Mouse (Mus musculus): Measurements from ENCODE around the gene Calcoco2. TPM values are rescaled to one million over a fixed set of nuclear protein-coding genes. Genes with fewer than 3 reads are reported as not detected.

The Calcoco2 gene
- polyA plus RNA-seq, 1 experiment from 2014 or later, result 0.47 TPM

DNA sequence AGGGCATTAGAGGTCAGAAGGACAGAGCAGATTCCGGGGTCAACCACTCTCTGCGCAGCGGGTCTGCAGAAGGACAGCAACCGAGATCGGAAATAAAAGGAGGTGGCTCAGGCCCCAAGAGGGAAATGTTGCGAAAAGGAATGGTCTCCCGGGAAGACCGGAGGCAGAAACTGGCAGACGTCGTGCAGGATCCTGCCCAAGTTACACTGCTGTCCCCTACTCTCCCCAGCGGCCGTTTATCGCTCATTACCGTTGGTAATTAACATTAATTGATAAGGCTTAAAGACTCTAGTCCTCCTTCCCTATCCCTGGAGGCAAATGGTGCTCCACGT is 36.6 kb downstream of the Calcoco2 start:
- peak overlapping the region; percentile 81 for H3K4me2 ChIP-seq (ENCODE audit: low read depth, low read length)
- peak overlapping the region; percentile 58; the same call in 1 of the 2 replicates for H3K27ac ChIP-seq (replicated peaks; ENCODE audit: low read depth, low read length)
- peaks cover 21% of the 10 kb centered on the region for H3K36me3 ChIP-seq (ENCODE audit: control insufficient read depth, insufficient read depth, low read length)

DNA sequence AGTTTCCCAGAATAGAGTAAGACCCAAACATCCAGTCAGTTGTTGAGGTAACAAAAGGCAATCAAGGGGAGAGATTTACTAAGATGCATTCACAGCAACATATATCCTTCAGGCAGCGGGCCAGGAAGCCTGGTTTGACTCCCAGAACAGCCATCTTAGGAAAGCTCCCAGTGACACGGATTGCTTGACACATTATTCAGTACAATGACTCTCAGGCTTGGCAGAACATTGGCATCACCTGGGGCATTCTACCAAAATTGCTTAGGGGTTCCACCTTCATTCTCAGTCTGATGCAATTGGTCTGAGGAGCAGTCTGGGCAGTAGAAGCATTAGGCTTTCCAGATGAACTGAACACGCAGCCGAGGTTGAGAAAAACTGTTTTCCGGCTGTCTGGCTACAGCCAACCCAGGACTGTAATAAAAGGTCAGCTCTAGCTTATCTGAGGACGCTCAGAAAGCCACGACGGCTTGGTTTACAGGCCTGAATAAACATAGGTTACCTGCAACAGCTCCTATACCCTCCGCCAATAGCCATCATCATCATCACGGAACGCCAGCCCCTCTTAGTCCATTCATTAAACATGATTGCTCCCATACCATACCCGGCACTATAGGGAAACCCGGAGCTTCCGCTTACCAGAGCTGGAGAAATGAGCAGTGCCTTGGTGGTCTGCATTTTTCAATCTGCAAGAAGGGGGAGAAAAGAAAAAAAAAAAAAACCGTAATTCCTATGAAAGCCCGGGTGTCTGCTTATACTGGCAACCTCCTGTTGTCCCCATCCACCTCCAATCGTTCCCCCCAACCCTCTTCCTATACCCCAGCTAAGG is 37.2 kb downstream of the Calcoco2 start:
- Histone ChIP-seq H3K27me3 (replicated peaks; ENCODE audit: control insufficient read depth, insufficient read depth, low read length) (no peaks in the 10 kb centered on the region), H3K9ac (ENCODE audit: low read depth, low read length) (peak overlapping the region; percentile 81), H3K4me2 (ENCODE audit: low read depth, low read length) (peak overlapping the region; percentile 81), H3K36me3 (ENCODE audit: control insufficient read depth, insufficient read depth, low read length) (peaks cover 21% of the 10 kb centered on the region), H3K9me3 (ENCODE audit: control insufficient read depth, low read length) (no peaks in the 10 kb centered on the region), H3K4me3 (ENCODE audit: low read depth, low read length) (peak overlapping the region; percentile 78), H3K27ac (replicated peaks; ENCODE audit: low read depth, low read length) (peak overlapping the region; percentile 58; the same call in 1 of the 2 replicates), H3K4me1 (ENCODE audit: control insufficient read depth, insufficient read depth, low read length) (peaks cover 6% of the 10 kb centered on the region)
- 19% methylated on average over 17 of the region's 17 CpGs for WGBS
- no peak for ATAC-seq (ENCODE audit: low read depth)
- no peak for DNase-seq (ENCODE audit: low spot score)

More for the DNA sequence above, 36.6 kb downstream of the Calcoco2 start:
- WGBS, result under 1% methylated on average over 15 of the region's 15 CpGs
- DNase-seq (ENCODE audit: low spot score) (peak; percentile 13), ATAC-seq (ENCODE audit: low read depth) (no peak)
- Histone ChIP-seq H3K9me3 (ENCODE audit: control insufficient read depth, low read length) (no peaks in the 10 kb centered on the region), H3K4me3 (ENCODE audit: low read depth, low read length) (peak overlapping the region; percentile 78), H3K4me1 (ENCODE audit: control insufficient read depth, insufficient read depth, low read length) (peaks cover 6% of the 10 kb centered on the region), H3K27me3 (replicated peaks; ENCODE audit: control insufficient read depth, insufficient read depth, low read length) (no peaks in the 10 kb centered on the region), H3K9ac (ENCODE audit: low read depth, low read length) (peak overlapping the region; percentile 81)

DNA sequence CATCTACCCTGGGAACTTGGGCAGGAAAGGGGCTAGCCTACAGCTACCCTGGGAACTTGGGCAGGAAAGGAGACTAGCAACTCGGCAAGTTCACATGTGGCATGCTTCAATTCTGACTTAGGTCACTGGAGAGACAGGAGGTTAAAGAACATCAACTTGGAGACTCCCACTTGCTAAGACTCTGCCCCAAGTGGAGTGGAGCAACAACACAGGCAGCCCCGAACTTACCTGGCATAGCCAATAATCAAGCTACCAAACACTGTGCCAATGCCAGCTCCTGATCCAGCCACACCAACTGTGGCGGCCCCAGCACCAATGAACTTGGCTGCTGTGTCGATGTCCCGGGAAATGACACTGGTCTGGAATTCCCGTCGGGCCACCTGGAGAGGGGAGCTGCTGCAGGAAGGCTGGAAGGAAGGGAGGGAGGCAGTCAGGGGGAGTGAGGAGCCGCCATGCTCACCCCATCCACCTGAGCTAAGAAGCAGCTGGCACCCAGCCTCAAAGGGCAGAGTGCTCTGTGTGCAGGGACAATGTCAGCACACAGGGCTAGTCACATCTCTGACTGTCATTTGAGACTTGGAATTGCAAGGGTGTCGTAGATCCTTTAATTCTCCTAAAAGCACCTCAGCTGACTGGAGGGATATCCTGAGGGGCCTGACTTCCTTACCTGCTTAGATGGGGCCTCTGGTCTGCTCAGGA is 38.3 kb downstream of the Calcoco2 start:
- ATAC-seq (ENCODE audit: low read depth) (no peak), DNase-seq (ENCODE audit: low spot score) (no peak)
- WGBS, result 76% methylated on average over 8 of the region's 9 CpGs
- Histone ChIP-seq H3K27ac (replicated peaks; ENCODE audit: low read depth, low read length) (no peak overlapping the region), H3K4me2 (ENCODE audit: low read depth, low read length) (peak overlapping the region; percentile 81), H3K4me1 (ENCODE audit: control insufficient read depth, insufficient read depth, low read length) (peaks cover 6% of the 10 kb centered on the region), H3K9me3 (ENCODE audit: control insufficient read depth, low read length) (no peaks in the 10 kb centered on the region), H3K27me3 (replicated peaks; ENCODE audit: control insufficient read depth, insufficient read depth, low read length) (no peaks in the 10 kb centered on the region), H3K4me3 (ENCODE audit: low read depth, low read length) (peak overlapping the region; percentile 78; the same call in 1 of the 2 replicates), H3K9ac (ENCODE audit: low read depth, low read length) (peak overlapping the region; percentile 81; the same call in 1 of the 2 replicates), H3K36me3 (ENCODE audit: control insufficient read depth, insufficient read depth, low read length) (peaks cover 21% of the 10 kb centered on the region)

DNA sequence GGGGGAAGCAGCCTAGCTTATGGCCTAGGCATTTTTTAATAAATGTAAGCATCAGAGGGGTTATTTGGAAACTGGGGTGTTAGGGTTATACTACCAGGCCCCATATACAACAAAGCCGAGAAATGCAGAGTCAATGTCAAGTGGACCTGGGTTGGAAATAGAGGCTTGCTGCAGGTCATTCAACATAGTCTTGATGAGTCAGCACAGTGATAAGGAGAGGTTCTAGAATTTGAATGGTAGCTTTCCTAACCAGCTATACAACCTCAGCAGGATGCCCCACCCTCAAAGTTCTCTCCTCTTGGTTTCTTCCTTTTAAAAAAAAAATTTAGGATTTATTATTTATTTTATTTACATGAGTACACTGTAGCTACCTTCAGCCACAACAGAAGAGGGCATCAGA is 40.8 kb downstream of the Calcoco2 start:
- WGBS, result 91% methylated on average over 1 of the region's 1 CpGs
- ATAC-seq (ENCODE audit: low read depth), result no peak
- H3K4me1 ChIP-seq (ENCODE audit: control insufficient read depth, insufficient read depth, low read length), result peaks cover 6% of the 10 kb centered on the region
- no peak overlapping the region for H3K4me2 ChIP-seq (ENCODE audit: low read depth, low read length)
- H3K4me3 ChIP-seq (ENCODE audit: low read depth, low read length), result no peak overlapping the region
- no peaks in the 10 kb centered on the region for H3K9me3 ChIP-seq (ENCODE audit: control insufficient read depth, low read length)
- H3K27ac ChIP-seq (replicated peaks; ENCODE audit: low read depth, low read length), result no peak overlapping the region
- peaks cover 21% of the 10 kb centered on the region for H3K36me3 ChIP-seq (ENCODE audit: control insufficient read depth, insufficient read depth, low read length)
- H3K9ac ChIP-seq (ENCODE audit: low read depth, low read length), result no peak overlapping the region
- DNase-seq (ENCODE audit: low spot score), result no peak
- no peaks in the 10 kb centered on the region for H3K27me3 ChIP-seq (replicated peaks; ENCODE audit: control insufficient read depth, insufficient read depth, low read length)

DNA sequence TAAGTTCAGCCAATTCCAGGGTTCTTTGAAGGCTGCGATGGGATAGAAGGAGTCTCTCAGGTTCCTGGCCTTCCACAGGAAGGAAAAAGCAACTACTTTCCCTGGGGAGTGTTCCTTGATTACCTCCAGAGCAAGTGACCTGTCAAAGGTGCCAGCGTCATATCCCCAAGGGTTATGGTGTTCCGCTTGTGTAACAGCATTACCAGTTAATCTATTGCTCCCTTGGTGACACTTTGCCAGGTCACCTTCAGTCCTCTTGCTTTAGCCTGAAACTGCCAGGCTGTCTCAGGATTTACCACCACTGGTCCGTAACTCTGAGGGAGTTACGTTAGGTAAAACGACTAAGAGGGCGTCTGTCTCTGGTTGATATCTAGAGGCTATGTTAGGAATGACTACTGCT is 41.4 kb downstream of the Calcoco2 start:
- 91% methylated on average over 7 of the region's 7 CpGs for WGBS
- H3K9me3 ChIP-seq (ENCODE audit: control insufficient read depth, low read length), result no peaks in the 10 kb centered on the region
- no peak overlapping the region for H3K4me2 ChIP-seq (ENCODE audit: low read depth, low read length)
- no peak for DNase-seq (ENCODE audit: low spot score)
- H3K27me3 ChIP-seq (replicated peaks; ENCODE audit: control insufficient read depth, insufficient read depth, low read length), result no peaks in the 10 kb centered on the region
- no peak for ATAC-seq (ENCODE audit: low read depth)
- no peak overlapping the region for H3K4me3 ChIP-seq (ENCODE audit: low read depth, low read length)
- H3K9ac ChIP-seq (ENCODE audit: low read depth, low read length), result no peak overlapping the region
- no peak overlapping the region for H3K27ac ChIP-seq (replicated peaks; ENCODE audit: low read depth, low read length)
- peaks cover 21% of the 10 kb centered on the region for H3K36me3 ChIP-seq (ENCODE audit: control insufficient read depth, insufficient read depth, low read length)
- peaks cover 12% of the 10 kb centered on the region for H3K4me1 ChIP-seq (ENCODE audit: control insufficient read depth, insufficient read depth, low read length)

DNA sequence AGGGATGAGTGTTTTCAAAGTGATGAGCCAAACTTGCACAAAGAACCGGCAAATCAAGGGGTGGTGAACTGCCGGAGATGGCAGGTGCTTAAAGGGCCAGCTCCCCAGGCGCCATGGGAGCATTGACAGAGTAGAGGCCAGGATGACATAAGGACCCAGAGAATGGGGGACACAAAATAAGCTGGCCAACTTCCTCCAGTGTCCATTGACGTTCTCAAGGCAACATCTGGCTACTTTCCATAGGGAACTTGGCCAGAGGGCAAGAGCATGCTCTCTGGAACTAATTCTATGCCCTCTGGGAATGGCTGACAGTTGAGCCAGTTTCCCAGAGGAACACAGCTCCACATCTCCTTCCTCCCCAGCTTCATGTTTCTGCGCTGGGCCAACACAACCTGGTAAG is 43.5 kb downstream of the Calcoco2 start:
- Histone ChIP-seq H3K27me3 (replicated peaks; ENCODE audit: control insufficient read depth, insufficient read depth, low read length) (no peaks in the 10 kb centered on the region), H3K9me3 (ENCODE audit: control insufficient read depth, low read length) (no peaks in the 10 kb centered on the region), H3K9ac (ENCODE audit: low read depth, low read length) (no peak overlapping the region), H3K4me3 (ENCODE audit: low read depth, low read length) (no peak overlapping the region), H3K27ac (replicated peaks; ENCODE audit: low read depth, low read length) (no peak overlapping the region), H3K36me3 (ENCODE audit: control insufficient read depth, insufficient read depth, low read length) (peaks cover 16% of the 10 kb centered on the region), H3K4me1 (ENCODE audit: control insufficient read depth, insufficient read depth, low read length) (peaks cover 11% of the 10 kb centered on the region), H3K4me2 (ENCODE audit: low read depth, low read length) (no peak overlapping the region)
- 66% methylated on average over 5 of the region's 5 CpGs for WGBS
- DNase-seq (ENCODE audit: low spot score) (no peak), ATAC-seq (ENCODE audit: low read depth) (no peak)

DNA sequence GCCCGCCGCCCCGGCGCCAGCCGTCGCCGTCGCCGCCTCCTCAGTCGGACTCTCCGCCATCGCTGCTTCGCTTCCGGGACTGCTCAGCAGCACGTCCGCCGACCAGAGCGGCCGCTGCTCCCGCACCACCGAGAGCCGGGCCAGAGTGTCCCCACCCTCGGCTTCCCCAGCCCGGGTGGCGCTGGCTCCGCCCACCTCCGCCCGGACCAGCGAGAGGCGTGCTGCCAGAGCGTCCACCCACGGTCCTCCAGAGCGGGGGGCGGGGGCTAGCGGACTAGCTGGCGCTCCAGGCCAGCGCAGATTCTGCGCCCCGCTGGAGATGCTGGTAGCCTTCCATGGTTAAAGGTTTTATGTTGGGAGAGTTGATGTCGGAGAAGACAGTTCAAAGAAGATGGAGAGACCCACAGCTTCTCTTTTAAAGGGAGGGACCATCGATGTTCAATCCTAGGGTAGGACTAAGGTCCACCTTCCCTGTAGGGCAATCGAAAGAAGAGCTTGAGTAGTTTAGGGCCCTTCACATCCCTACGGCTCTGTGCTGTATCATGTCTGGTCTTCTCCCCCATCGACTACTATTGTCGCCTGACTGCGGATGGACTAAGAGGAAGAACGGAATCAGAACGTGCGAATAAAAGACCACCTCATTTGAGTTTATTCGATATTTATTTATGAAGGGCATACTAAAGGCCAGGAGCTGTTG is 46.4 kb downstream of the Calcoco2 start, which contains the start of gene Ube2z:
TSS of gene Ube2z (minus strand) at position 174 of the 697 bp plus-strand sequence.
- 7% methylated on average over 36 of the region's 50 CpGs for WGBS

DNA sequence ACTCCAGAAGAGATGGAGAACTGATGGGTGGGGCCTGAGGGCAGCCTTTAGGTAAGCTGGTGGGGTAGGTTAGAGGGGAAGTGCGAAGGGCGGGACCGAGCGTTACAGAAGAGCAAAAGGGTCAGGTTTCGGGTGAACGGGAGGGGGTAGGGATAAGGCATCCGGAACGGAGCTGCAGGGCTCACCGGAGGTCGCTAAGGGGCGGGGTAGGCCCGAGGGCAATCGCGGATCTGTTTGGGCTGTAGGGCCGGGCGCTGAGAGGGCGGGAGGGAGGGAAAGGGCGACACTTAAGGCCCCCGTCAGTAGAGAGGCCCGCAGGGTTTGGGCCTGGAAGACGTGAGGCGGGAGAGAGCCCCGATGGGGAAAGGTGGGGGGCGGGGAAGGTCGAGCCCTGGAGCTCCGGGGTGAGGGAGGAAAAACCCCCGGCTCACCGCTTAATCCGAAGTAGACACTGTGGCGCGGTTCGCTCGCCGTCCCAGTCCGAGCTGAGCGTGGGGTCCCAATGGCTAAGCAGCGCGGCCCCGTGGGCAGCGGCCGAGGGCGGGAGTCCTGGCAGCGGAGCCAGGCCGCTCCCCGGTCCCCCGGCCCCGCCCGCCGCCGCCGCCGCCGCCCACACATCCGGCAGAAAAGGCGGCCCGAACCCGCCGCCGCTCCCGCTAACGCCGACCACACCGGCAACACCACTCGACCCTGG is 47.1 kb downstream of the Calcoco2 start:
- H3K9me3 ChIP-seq (ENCODE audit: control insufficient read depth, low read length), result no peaks in the 10 kb centered on the region
- peak overlapping the region; percentile 95 for H3K4me3 ChIP-seq (ENCODE audit: low read depth, low read length)
- H3K27me3 ChIP-seq (replicated peaks; ENCODE audit: control insufficient read depth, insufficient read depth, low read length), result no peaks in the 10 kb centered on the region
- H3K36me3 ChIP-seq (ENCODE audit: control insufficient read depth, insufficient read depth, low read length), result peaks cover 33% of the 10 kb centered on the region
- H3K9ac ChIP-seq (ENCODE audit: low read depth, low read length), result peak overlapping the region; percentile 93
- peak overlapping the region; percentile 92 for H3K4me2 ChIP-seq (ENCODE audit: low read depth, low read length)
- peaks cover 12% of the 10 kb centered on the region for H3K4me1 ChIP-seq (ENCODE audit: control insufficient read depth, insufficient read depth, low read length)
- H3K27ac ChIP-seq (replicated peaks; ENCODE audit: low read depth, low read length), result peak overlapping the region; percentile 84
- under 1% methylated on average over 19 of the region's 64 CpGs for WGBS
- DNase-seq (ENCODE audit: low spot score), result peak; percentile 45
- ATAC-seq (ENCODE audit: low read depth), result peak; percentile 51

More for the DNA sequence above, 46.4 kb downstream of the Calcoco2 start, which contains the start of gene Ube2z:
- ATAC-seq (ENCODE audit: low read depth) (peak; percentile 98), DNase-seq (ENCODE audit: low spot score) (peak; percentile 97)
- Histone ChIP-seq H3K27me3 (replicated peaks; ENCODE audit: control insufficient read depth, insufficient read depth, low read length) (no peaks in the 10 kb centered on the region), H3K9me3 (ENCODE audit: control insufficient read depth, low read length) (no peaks in the 10 kb centered on the region), H3K4me3 (ENCODE audit: low read depth, low read length) (peak within 1 kb of the TSS; percentile 95), H3K4me1 (ENCODE audit: control insufficient read depth, insufficient read depth, low read length) (peaks cover 12% of the 10 kb centered on the region), H3K36me3 (ENCODE audit: control insufficient read depth, insufficient read depth, low read length) (peaks cover 26% of the 10 kb centered on the region), H3K9ac (ENCODE audit: low read depth, low read length) (peak within 1 kb of the TSS; percentile 93), H3K27ac (replicated peaks; ENCODE audit: low read depth, low read length) (peak within 1 kb of the TSS; percentile 84), H3K4me2 (ENCODE audit: low read depth, low read length) (peak within 1 kb of the TSS; percentile 92)
